Mouse (Mus musculus) ES-Bruce4 (cell line): ENCODE results near the gene Cela2a. TPM values are rescaled to one million over a fixed set of nuclear protein-coding genes. Genes with fewer than 3 reads are reported as not detected.

Source experiments
- H3K27ac ChIP-seq: 2 replicates; pipeline ENCODE4 v1.5.1; 2012; ENCODE audit warnings: low read length, inconsistent platforms; ENCODE audit not compliant: insufficient read depth
- H3K27me3 ChIP-seq: 2 replicates; pipeline ENCODE4 v1.6.1; 2012; ENCODE audit warnings: mild to moderate bottlenecking, low read length, inconsistent platforms; ENCODE audit not compliant: control insufficient read depth, poor library complexity, insufficient read depth, severe bottlenecking
- H3K36me3 ChIP-seq: 2 replicates; pipeline ENCODE4 v1.6.1; 2012; ENCODE audit warnings: inconsistent platforms, mild to moderate bottlenecking, low read length, moderate library complexity; ENCODE audit not compliant: control insufficient read depth, poor library complexity, insufficient read depth, severe bottlenecking
- H3K4me1 ChIP-seq: one replicate; pipeline ENCODE4 v1.8.1; 2011; ENCODE audit warnings: low read length; ENCODE audit not compliant: control insufficient read depth, insufficient read depth
- H3K4me3 ChIP-seq: 2 replicates; pipeline ENCODE4 v1.5.1; 2011; ENCODE audit warnings: low read depth, mild to moderate bottlenecking, low read length
- H3K9ac ChIP-seq: 2 replicates; pipeline ENCODE4 v1.6.1; 2012; ENCODE audit warnings: low read depth, mild to moderate bottlenecking, inconsistent platforms; ENCODE audit not compliant: poor library complexity, severe bottlenecking
- H3K9me3 ChIP-seq: replicated peaks from 2 replicates; pipeline ENCODE4 v1.6.1; 2012; ENCODE audit warnings: mild to moderate bottlenecking, low read length, inconsistent platforms; ENCODE audit not compliant: control insufficient read depth, poor library complexity, insufficient read depth, severe bottlenecking
- CTCF ChIP-seq: IDR thresholded peaks from one replicate; pipeline ENCODE4 v1.8.1; 2011; ENCODE audit warnings: low read depth, low read length
- EP300 ChIP-seq: IDR thresholded peaks from 2 replicates; pipeline ENCODE4 v1.6.1; 2011; ENCODE audit warnings: low read depth, low read length; ENCODE audit not compliant: insufficient read depth
- POLR2A ChIP-seq: IDR thresholded peaks from one replicate; pipeline ENCODE4 v1.8.1; 2011; ENCODE audit warnings: low read length; ENCODE audit not compliant: insufficient read depth
- polyA plus RNA-seq: library from polyadenylated mRNA; stranded (reverse); fragments of >200 nt; gene quantifications from 2 replicates; pipeline ENCODE4 v1.2.4, GENCODE M21; 2011; ENCODE audit warnings: low read depth; ENCODE audit not compliant: missing spikeins, insufficient read depth, insufficient read length

Cela2a gene
- polyA plus RNA-seq, 1 experiment = not detected

DNA sequence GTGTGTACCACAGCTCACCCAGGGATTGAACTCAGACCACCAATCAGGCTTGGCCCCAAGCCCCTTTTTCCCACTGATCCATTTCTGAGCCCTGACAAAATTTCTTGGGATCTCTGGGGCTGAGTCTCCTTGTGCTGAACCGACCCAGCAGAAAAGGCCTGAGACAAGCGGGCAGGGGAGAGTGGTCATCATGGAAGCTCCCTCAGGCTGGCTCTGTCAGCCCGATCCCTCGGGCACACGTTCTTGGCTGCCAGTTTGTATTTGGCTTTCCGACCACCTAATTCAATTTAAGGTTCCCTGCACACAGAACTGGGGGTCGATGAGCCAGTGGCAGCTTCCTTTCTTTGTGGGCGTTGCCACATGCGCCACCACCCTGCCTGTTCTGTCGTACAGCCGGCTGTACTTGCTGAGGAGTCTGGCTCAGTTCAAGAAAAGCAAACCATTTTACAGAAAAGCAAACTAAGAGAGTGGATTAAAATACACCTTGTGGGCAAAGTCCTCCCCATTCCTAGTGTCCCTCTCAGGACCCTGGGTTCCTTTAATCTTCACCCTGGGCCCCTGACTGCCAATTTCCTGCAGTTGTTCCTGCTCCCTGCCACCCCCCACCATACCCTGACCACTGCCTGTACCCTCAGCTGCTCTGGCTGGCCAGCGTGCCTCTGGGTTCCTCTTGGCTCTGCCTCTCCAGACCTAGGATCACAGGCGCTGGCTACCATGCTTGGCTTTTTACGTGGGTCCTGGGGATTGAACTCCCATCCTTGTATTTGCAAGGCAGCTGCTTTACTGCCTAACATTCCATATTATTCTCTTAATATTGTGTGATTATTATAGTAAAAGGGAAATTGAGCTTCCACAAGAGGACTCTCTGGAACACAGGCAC, 8.9 kb downstream of the Cela2a start:
- Histone ChIP-seq H3K36me3 (no peaks in the 10 kb centered on the region), H3K9me3 (no peaks in the 10 kb centered on the region), H3K27ac (no peak overlapping the region), H3K9ac (no peak overlapping the region), H3K4me1 (no peaks in the 10 kb centered on the region), H3K27me3 (no peaks in the 10 kb centered on the region), H3K4me3 (no peak overlapping the region)
- TF ChIP-seq CTCF = no peak
- no peak for TF ChIP-seq EP300
- TF ChIP-seq POLR2A = no peak

GRCm38 (mm10) chr4:141816267-141816666, 9.7 kb downstream of the Cela2a start:
- H3K4me3 ChIP-seq = no peak overlapping the region
- no peak overlapping the region for H3K9ac ChIP-seq
- no peaks in the 10 kb centered on the region for H3K36me3 ChIP-seq
- no peaks in the 10 kb centered on the region for H3K27me3 ChIP-seq
- H3K4me1 ChIP-seq = no peaks in the 10 kb centered on the region
- H3K27ac ChIP-seq = no peak overlapping the region
- no peaks in the 10 kb centered on the region for H3K9me3 ChIP-seq
- no peak for TF ChIP-seq POLR2A
- TF ChIP-seq CTCF = no peak
- TF ChIP-seq EP300 = no peak

DNA sequence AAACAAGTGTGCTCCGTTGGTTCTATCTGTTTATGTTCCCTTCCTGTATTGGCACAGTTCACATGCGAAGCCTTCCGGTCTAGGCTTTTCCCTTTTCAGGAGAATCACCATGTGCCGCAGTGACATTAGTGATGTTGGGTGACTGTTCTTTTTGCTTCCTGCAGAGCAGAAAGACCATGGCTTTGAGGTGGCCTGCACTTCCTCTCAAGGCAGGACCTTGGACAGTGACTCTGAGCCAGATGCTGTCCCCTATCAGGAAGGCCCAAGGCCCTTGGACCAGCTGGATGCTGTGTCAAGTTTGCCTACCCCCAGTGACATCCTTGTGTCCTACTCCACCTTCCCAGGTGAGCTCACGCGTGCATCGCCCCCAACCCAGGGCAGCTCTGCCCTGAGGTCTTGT, 14.6 kb downstream of the Cela2a start:
- Histone ChIP-seq H3K4me3 (no peak overlapping the region), H3K27ac (no peak overlapping the region), H3K9ac (no peak overlapping the region), H3K4me1 (no peaks in the 10 kb centered on the region), H3K36me3 (no peaks in the 10 kb centered on the region), H3K9me3 (no peaks in the 10 kb centered on the region), H3K27me3 (no peaks in the 10 kb centered on the region)
- no peak for TF ChIP-seq EP300
- no peak for TF ChIP-seq CTCF
- TF ChIP-seq POLR2A = no peak

GRCm38 (mm10) chr4:141810975-141811374, 15.0 kb downstream of the Cela2a start:
- Histone ChIP-seq H3K4me3 (no peak overlapping the region), H3K4me1 (no peaks in the 10 kb centered on the region), H3K36me3 (no peaks in the 10 kb centered on the region), H3K27me3 (no peaks in the 10 kb centered on the region), H3K27ac (no peak overlapping the region), H3K9me3 (no peaks in the 10 kb centered on the region), H3K9ac (no peak overlapping the region)
- TF ChIP-seq POLR2A (no peak), EP300 (no peak), CTCF (no peak)

GRCm38 (mm10) chr4:141809850-141810464, 16.0 kb downstream of the Cela2a start:
- no peak overlapping the region for H3K9ac ChIP-seq
- H3K9me3 ChIP-seq = no peaks in the 10 kb centered on the region
- no peaks in the 10 kb centered on the region for H3K4me1 ChIP-seq
- H3K27me3 ChIP-seq = no peaks in the 10 kb centered on the region
- H3K36me3 ChIP-seq = no peaks in the 10 kb centered on the region
- H3K27ac ChIP-seq = no peak overlapping the region
- no peak for TF ChIP-seq EP300
- TF ChIP-seq POLR2A = no peak
- peak; percentile 79 for TF ChIP-seq CTCF
- no peak overlapping the region for H3K4me3 ChIP-seq

DNA sequence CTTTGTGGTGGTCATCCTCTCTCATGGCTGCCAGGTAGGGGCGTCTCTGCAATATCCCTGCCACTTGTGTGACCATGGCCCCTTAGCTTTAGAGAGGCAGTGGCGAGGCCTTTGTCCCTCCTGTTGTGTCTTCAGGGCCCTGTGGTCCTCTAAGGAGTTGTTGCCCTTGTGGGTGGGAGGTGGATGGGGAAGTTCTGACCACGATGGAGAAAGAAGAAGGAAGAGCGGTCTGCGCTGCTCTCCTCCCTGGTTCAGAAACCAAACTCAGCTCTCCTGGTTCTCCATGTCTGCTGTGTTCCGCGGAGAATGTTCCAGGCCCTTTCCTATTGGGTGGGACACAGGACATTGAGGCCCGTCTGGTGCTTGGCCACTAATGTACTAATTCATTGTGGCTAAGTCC, 20.1 kb downstream of the Cela2a start:
- no peaks in the 10 kb centered on the region for H3K36me3 ChIP-seq
- H3K4me1 ChIP-seq = no peaks in the 10 kb centered on the region

More for the DNA sequence above, 20.1 kb downstream of the Cela2a start:
- Histone ChIP-seq H3K27ac (no peak overlapping the region), H3K9ac (no peak overlapping the region), H3K27me3 (no peaks in the 10 kb centered on the region), H3K4me3 (no peak overlapping the region), H3K9me3 (no peaks in the 10 kb centered on the region)
- TF ChIP-seq EP300 = no peak
- no peak for TF ChIP-seq CTCF
- TF ChIP-seq POLR2A = no peak
